Mouse (Mus musculus): ENCODE measurements around the gene Iqgap3. TPM values are rescaled to one million over a fixed set of nuclear protein-coding genes. Genes with fewer than 3 reads are reported as not detected.

The Iqgap3 gene
- polyA plus RNA-seq, 1 experiment, result 19.7 TPM

DNA sequence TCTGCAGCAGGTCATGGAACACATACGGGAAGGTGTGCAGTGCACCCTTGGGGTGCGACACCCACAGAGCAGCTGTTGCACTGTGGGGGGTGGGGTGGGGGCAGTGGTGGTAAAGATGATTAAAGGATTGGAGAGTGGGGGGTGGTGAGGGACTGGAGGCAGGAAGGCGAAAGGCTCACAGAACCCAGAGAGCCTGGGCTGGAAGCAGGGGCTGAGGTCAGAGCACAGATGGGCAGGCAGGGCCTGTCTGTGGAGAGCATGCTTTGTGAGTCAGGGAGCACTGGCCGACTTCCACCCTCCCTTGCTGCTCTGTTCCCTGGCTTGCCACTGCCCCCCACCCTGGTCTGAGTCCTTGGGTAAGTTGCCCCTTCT, 63.6 kb downstream of the Iqgap3 start:
- DNase-seq, result peak; percentile 57
- TF ChIP-seq CTCF (IDR thresholded peaks at IDR 0.05; ENCODE audit: borderline replicate concordance, control insufficient read depth, extremely low read depth, insufficient read depth, low read length, poor library complexity) (peak; percentile 36; the same call in 1 of the 2 replicates), POLR2A (IDR thresholded peaks at IDR 0.05; ENCODE audit: control insufficient read depth, extremely low read depth, insufficient read depth, low read length, poor library complexity) (no peak)
- peak overlapping the region; percentile 28 for H3K4me3 ChIP-seq (ENCODE audit: control insufficient read depth, insufficient read depth, low read length)
- no peaks in the 10 kb centered on the region for H3K27me3 ChIP-seq (ENCODE audit: control insufficient read depth, insufficient read depth, low read length)
- H3K4me1 ChIP-seq (replicated peaks; ENCODE audit: control insufficient read depth, insufficient read depth, low read length), result peaks cover 72% of the 10 kb centered on the region
- H3K36me3 ChIP-seq (ENCODE audit: control insufficient read depth, insufficient read depth, low read length), result no peaks in the 10 kb centered on the region
- H3K27ac ChIP-seq (ENCODE audit: control insufficient read depth, insufficient read depth, low read length), result peak overlapping the region; percentile 80; the same call in 1 of the 2 replicates
- 2% methylated on average over 4 of the region's 4 CpGs for WGBS

DNA sequence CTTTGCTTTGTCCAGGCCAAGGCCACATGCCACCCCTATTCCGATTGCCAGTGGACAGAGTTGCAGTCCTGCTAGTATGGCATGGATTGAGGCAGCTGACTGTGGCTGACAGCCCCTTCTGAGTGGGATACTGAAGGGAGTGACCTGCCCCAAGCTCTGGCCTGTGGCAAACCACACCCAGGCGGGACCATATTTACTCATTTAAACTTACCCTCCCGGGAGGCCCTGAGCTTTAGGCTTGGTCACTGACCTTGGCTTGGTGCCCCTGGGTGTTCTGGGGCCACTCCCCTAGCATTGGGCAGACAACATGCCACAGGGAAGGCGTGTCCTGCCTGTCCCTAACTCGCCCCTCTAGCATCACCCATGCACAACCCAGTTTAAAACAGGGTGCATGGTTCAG, 64.2 kb downstream of the Iqgap3 start:
- no peak for DNase-seq
- H3K27ac ChIP-seq (ENCODE audit: control insufficient read depth, insufficient read depth, low read length), result peak overlapping the region; percentile 80
- WGBS, result 53% methylated on average over 5 of the region's 5 CpGs
- H3K36me3 ChIP-seq (ENCODE audit: control insufficient read depth, insufficient read depth, low read length), result no peaks in the 10 kb centered on the region
- no peak for TF ChIP-seq CTCF (IDR thresholded peaks at IDR 0.05; ENCODE audit: borderline replicate concordance, control insufficient read depth, extremely low read depth, insufficient read depth, low read length, poor library complexity)
- no peak for TF ChIP-seq POLR2A (IDR thresholded peaks at IDR 0.05; ENCODE audit: control insufficient read depth, extremely low read depth, insufficient read depth, low read length, poor library complexity)
- peaks cover 72% of the 10 kb centered on the region for H3K4me1 ChIP-seq (replicated peaks; ENCODE audit: control insufficient read depth, insufficient read depth, low read length)
- H3K27me3 ChIP-seq (ENCODE audit: control insufficient read depth, insufficient read depth, low read length), result no peaks in the 10 kb centered on the region
- peak overlapping the region; percentile 28; the same call in 1 of the 2 replicates for H3K4me3 ChIP-seq (ENCODE audit: control insufficient read depth, insufficient read depth, low read length)

DNA sequence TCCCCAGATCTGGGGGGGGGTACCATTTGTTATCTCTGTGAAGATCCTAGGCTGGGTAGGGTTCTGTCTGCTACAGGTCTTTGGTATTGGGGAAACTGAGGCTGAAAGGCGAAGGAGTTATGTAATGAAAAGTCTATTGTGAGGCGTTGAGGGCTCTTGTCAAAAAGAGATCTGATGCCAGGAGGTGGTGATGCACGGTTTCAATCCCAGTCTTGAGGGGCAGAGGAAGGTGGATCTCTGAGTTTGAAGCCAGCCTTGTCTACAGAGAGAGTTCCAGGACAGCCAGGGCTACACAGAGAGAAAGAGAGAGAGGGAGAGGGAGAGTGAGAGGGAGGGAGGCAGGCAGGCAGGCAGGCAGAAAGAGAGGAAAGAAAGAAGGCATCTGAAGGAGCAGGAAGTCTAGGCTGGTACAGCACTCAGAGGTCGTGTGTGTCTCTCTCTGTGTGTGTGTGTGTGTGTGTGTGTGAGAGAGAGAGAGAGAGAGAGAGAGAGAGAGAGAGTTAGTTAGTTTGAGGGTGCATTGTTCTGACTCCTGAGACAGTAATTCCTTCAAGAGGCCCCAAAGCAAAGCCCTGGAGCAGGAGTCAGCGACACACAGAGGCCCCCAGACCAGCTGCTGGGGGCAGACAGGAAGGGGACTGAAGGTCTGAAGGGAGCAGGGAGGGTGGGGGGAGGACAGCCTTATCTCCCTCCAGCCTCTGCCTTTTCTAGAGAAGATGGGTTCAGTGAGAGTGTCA, 64.8 kb downstream of the Iqgap3 start:
- H3K4me3 ChIP-seq (ENCODE audit: control insufficient read depth, insufficient read depth, low read length), result peak overlapping the region; percentile 22
- no peak for DNase-seq
- 23% methylated on average over 5 of the region's 5 CpGs for WGBS
- no peaks in the 10 kb centered on the region for H3K36me3 ChIP-seq (ENCODE audit: control insufficient read depth, insufficient read depth, low read length)
- H3K27ac ChIP-seq (ENCODE audit: control insufficient read depth, insufficient read depth, low read length), result peak overlapping the region; percentile 80
- no peak for TF ChIP-seq CTCF (IDR thresholded peaks at IDR 0.05; ENCODE audit: borderline replicate concordance, control insufficient read depth, extremely low read depth, insufficient read depth, low read length, poor library complexity)
- TF ChIP-seq POLR2A (IDR thresholded peaks at IDR 0.05; ENCODE audit: control insufficient read depth, extremely low read depth, insufficient read depth, low read length, poor library complexity), result no peak
- H3K4me1 ChIP-seq (replicated peaks; ENCODE audit: control insufficient read depth, insufficient read depth, low read length), result peaks cover 73% of the 10 kb centered on the region
- H3K27me3 ChIP-seq (ENCODE audit: control insufficient read depth, insufficient read depth, low read length), result no peaks in the 10 kb centered on the region

DNA sequence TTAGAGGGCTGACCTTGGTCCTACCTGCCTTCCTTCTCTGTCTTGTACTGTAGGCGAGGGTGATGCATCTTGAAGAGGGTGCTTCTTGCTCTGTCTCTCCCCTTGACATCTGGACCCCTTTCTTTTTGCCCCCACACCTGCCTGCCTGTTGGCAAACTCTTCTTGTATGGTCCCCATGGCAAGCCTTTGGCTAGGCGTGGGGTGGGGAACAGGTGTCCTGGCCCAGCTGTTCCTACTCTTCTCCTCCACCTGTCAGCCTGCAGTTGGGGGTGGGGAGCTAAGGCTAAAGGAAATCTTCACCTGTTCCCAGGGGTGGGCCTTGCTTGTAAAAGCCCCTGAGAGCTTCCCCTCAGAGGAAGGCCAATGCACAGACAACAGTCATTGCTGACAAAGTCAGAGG, 65.7 kb downstream of the Iqgap3 start:
- DNase-seq, result peak; percentile 74

DNA sequence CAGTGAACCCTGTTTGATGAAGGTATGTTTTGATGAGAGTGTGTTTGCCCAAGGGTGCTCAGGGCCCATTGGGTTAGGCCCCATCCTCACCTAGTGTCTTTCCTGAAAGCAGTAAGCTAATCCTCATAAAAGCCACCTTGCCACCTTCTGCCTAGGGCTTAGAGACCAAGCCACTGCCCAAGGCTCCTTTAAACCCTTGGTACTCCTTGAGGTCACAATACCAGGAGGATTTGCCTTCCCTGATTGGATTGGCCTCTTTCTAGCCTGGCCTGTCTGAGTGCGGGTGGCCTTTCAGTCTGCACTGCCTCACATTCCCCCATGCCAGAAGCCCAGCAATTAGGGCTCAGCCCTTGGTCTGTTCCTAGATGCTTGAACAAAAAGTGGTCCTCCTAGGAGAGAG, 66.1 kb downstream of the Iqgap3 start:
- no peaks in the 10 kb centered on the region for H3K36me3 ChIP-seq (ENCODE audit: control insufficient read depth, insufficient read depth, low read length)
- TF ChIP-seq CTCF (IDR thresholded peaks at IDR 0.05; ENCODE audit: borderline replicate concordance, control insufficient read depth, extremely low read depth, insufficient read depth, low read length, poor library complexity) (no peak), POLR2A (IDR thresholded peaks at IDR 0.05; ENCODE audit: control insufficient read depth, extremely low read depth, insufficient read depth, low read length, poor library complexity) (no peak)
- no peak overlapping the region for H3K4me3 ChIP-seq (ENCODE audit: control insufficient read depth, insufficient read depth, low read length)
- 88% methylated on average over 1 of the region's 1 CpGs for WGBS
- DNase-seq, result no peak
- H3K4me1 ChIP-seq (replicated peaks; ENCODE audit: control insufficient read depth, insufficient read depth, low read length), result peaks cover 78% of the 10 kb centered on the region
- H3K27me3 ChIP-seq (ENCODE audit: control insufficient read depth, insufficient read depth, low read length), result no peaks in the 10 kb centered on the region
- peak overlapping the region; percentile 52; the same call in 1 of the 2 replicates for H3K27ac ChIP-seq (ENCODE audit: control insufficient read depth, insufficient read depth, low read length)

More for the DNA sequence above, 65.7 kb downstream of the Iqgap3 start:
- H3K36me3 ChIP-seq (ENCODE audit: control insufficient read depth, insufficient read depth, low read length), result no peaks in the 10 kb centered on the region
- 9% methylated on average over 2 of the region's 2 CpGs for WGBS
- peak overlapping the region; percentile 80 for H3K27ac ChIP-seq (ENCODE audit: control insufficient read depth, insufficient read depth, low read length)
- TF ChIP-seq CTCF (IDR thresholded peaks at IDR 0.05; ENCODE audit: borderline replicate concordance, control insufficient read depth, extremely low read depth, insufficient read depth, low read length, poor library complexity) (no peak), POLR2A (IDR thresholded peaks at IDR 0.05; ENCODE audit: control insufficient read depth, extremely low read depth, insufficient read depth, low read length, poor library complexity) (no peak)
- H3K4me3 ChIP-seq (ENCODE audit: control insufficient read depth, insufficient read depth, low read length), result no peak overlapping the region
- no peaks in the 10 kb centered on the region for H3K27me3 ChIP-seq (ENCODE audit: control insufficient read depth, insufficient read depth, low read length)
- peaks cover 78% of the 10 kb centered on the region for H3K4me1 ChIP-seq (replicated peaks; ENCODE audit: control insufficient read depth, insufficient read depth, low read length)

DNA sequence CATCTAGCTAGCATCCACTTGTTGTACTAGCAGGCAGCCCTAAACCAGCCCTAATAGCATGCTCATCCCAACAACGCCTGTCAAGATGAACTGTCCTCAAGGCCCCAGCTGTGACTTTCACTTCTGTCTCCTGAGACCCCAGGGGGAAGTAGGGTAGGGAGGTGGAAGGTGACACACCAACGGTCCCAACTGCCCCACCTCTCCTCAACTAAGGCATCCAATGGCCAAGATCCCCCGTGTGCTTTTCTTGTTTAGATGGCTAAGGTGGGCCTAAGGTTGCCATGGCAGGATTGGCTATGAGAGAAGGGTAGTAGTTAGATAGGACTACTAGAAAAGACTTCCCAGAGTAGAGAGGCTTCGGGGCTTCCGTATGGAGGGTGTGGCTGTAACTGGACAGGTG, 66.6 kb downstream of the Iqgap3 start:
- Histone ChIP-seq H3K4me1 (replicated peaks; ENCODE audit: control insufficient read depth, insufficient read depth, low read length) (peaks cover 78% of the 10 kb centered on the region), H3K27me3 (ENCODE audit: control insufficient read depth, insufficient read depth, low read length) (no peaks in the 10 kb centered on the region), H3K27ac (ENCODE audit: control insufficient read depth, insufficient read depth, low read length) (peak overlapping the region; percentile 12; the same call in 1 of the 2 replicates), H3K4me3 (ENCODE audit: control insufficient read depth, insufficient read depth, low read length) (no peak overlapping the region), H3K36me3 (ENCODE audit: control insufficient read depth, insufficient read depth, low read length) (no peaks in the 10 kb centered on the region)
- 57% methylated on average over 5 of the region's 5 CpGs for WGBS
- TF ChIP-seq CTCF (IDR thresholded peaks at IDR 0.05; ENCODE audit: borderline replicate concordance, control insufficient read depth, extremely low read depth, insufficient read depth, low read length, poor library complexity) (no peak), POLR2A (IDR thresholded peaks at IDR 0.05; ENCODE audit: control insufficient read depth, extremely low read depth, insufficient read depth, low read length, poor library complexity) (no peak)
- DNase-seq, result no peak

All from thymus, adult 2 months (tissue).